Mouse (Mus musculus): ENCODE measurements around the gene Foxe1. TPM values are rescaled to one million over a fixed set of nuclear protein-coding genes. Genes with fewer than 3 reads are reported as not detected.

Gene Foxe1
- polyA plus RNA-seq, 1 experiment, result 0.04 TPM

DNA sequence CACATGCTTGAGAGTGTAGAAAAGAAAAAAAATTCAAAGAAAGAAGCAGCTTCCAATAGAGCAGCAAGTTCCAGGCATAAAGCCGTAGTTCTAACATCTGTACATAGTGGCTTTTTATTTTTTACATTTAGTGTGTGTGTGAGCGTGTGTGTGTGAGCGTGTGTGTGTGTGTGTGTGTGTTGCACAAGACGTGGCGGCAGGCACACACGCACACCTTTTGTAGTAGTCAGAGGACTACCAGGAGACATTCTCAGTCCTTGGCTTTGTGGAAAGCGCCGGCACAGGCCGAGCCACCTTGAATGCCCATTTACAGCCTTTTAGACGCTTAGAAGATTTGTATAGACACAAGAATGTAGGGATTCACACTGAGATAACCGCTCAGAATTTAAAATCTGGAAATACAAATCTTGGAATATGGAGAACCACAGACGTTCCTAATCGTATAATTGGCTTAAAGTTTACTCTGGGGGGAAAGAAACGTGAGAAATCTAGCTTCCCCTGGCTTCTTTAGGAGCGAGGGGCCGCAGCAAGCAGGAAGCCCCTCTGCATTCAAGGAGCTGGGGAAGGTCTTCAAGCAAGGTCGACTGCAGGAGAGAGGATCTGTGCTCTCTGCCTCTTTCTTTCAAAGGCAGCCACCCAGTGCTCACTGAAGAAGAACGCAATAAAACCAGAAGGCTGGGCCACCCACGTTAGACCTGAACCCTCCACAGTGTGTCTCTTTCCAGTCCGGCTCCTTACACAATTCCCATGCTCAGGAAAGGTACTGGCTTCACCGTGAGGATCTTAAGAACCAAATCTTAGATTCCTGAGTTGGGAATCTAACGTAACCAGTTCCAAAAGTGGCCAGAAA is 1.4 kb upstream of the Foxe1 start:
- no peak overlapping the region for H3K27ac ChIP-seq (ENCODE audit: control insufficient read depth, insufficient read depth, low read depth, low read length)
- peaks cover 5% of the 10 kb centered on the region; the same call in 1 of the 2 replicates for H3K27me3 ChIP-seq (ENCODE audit: control insufficient read depth, insufficient read depth, low read length)
- H3K36me3 ChIP-seq (ENCODE audit: control insufficient read depth, insufficient read depth, low read length), result no peaks in the 10 kb centered on the region
- no peak overlapping the region for H3K4me3 ChIP-seq (ENCODE audit: control insufficient read depth, low read depth, low read length)
- H3K4me1 ChIP-seq (ENCODE audit: control insufficient read depth, insufficient read depth, low read length), result peaks cover 16% of the 10 kb centered on the region
- no peak for TF ChIP-seq POLR2A (IDR thresholded peaks at IDR 0.05; ENCODE audit: control insufficient read depth, low read depth, low read length)
- TF ChIP-seq CTCF (IDR thresholded peaks at IDR 0.05; ENCODE audit: control insufficient read depth, insufficient read depth, insufficient replicate concordance, low read depth, low read length), result no peak

GRCm38 (mm10) chr4:46342711-46343286 is 610 bp upstream of the Foxe1 start:
- TF ChIP-seq CTCF (IDR thresholded peaks at IDR 0.05; ENCODE audit: control insufficient read depth, insufficient read depth, insufficient replicate concordance, low read depth, low read length) (no peak), POLR2A (IDR thresholded peaks at IDR 0.05; ENCODE audit: control insufficient read depth, low read depth, low read length) (no peak)
- Histone ChIP-seq H3K27me3 (ENCODE audit: control insufficient read depth, insufficient read depth, low read length) (peaks cover 5% of the 10 kb centered on the region; the same call in 1 of the 2 replicates), H3K27ac (ENCODE audit: control insufficient read depth, insufficient read depth, low read depth, low read length) (no peak overlapping the region), H3K36me3 (ENCODE audit: control insufficient read depth, insufficient read depth, low read length) (no peaks in the 10 kb centered on the region), H3K4me3 (ENCODE audit: control insufficient read depth, low read depth, low read length) (no peak overlapping the region), H3K4me1 (ENCODE audit: control insufficient read depth, insufficient read depth, low read length) (peaks cover 16% of the 10 kb centered on the region)

DNA sequence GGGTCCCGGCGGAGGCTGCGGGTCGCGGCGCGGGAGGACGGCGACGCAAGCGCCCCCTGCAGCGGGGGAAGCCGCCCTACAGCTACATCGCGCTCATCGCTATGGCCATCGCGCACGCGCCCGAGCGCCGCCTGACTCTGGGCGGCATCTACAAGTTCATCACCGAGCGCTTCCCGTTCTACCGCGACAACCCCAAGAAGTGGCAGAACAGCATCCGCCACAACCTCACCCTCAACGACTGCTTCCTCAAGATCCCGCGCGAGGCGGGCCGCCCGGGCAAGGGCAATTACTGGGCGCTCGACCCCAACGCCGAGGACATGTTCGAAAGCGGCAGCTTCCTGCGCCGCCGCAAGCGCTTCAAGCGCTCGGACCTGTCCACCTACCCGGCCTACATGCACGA is 879 bp downstream of the Foxe1 start:
- Histone ChIP-seq H3K4me3 (ENCODE audit: control insufficient read depth, low read depth, low read length) (peak overlapping the region; percentile 76), H3K4me1 (ENCODE audit: control insufficient read depth, insufficient read depth, low read length) (peaks cover 16% of the 10 kb centered on the region), H3K27me3 (ENCODE audit: control insufficient read depth, insufficient read depth, low read length) (peaks cover 2% of the 10 kb centered on the region; the same call in 1 of the 2 replicates), H3K36me3 (ENCODE audit: control insufficient read depth, insufficient read depth, low read length) (no peaks in the 10 kb centered on the region), H3K27ac (ENCODE audit: control insufficient read depth, insufficient read depth, low read depth, low read length) (no peak overlapping the region)
- no peak for TF ChIP-seq POLR2A (IDR thresholded peaks at IDR 0.05; ENCODE audit: control insufficient read depth, low read depth, low read length)
- no peak for TF ChIP-seq CTCF (IDR thresholded peaks at IDR 0.05; ENCODE audit: control insufficient read depth, insufficient read depth, insufficient replicate concordance, low read depth, low read length)

DNA sequence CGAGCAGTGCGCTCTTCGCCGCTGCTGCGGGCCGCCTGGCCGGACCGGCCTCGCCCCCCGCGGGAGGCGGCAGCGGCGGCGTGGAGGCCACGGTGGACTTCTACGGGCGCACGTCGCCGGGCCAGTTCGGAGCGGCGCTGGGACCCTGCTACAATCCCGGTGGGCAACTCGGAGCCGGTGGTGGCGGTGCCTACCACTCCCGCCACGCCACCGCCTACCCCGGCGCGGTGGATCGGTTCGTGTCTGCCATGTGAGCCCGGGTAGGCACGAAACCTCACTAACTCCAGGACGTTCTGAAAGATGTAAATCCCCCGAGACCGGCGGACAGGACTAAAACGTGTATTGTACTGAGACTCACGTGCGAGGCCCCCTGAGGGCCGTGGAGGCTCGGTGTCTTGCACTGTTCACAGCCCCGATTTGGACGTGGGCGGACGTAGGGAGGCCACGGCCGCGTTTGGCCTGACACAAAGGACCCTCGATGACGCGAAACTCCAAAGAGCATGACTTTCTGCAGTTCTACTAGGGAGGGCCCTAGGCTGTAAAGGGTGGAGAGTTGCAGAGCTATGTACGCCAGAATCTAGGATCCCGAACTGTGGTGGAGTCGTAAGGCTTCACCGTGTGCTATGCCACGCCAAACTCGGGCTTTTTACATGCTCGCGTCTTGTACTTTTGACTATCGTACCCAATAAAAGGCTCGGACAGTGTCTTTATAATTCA is 1.8 kb downstream of the Foxe1 start:
- H3K27ac ChIP-seq (ENCODE audit: control insufficient read depth, insufficient read depth, low read depth, low read length), result no peak overlapping the region
- H3K27me3 ChIP-seq (ENCODE audit: control insufficient read depth, insufficient read depth, low read length), result peaks cover 2% of the 10 kb centered on the region; the same call in 1 of the 2 replicates
- TF ChIP-seq POLR2A (IDR thresholded peaks at IDR 0.05; ENCODE audit: control insufficient read depth, low read depth, low read length) (no peak), CTCF (IDR thresholded peaks at IDR 0.05; ENCODE audit: control insufficient read depth, insufficient read depth, insufficient replicate concordance, low read depth, low read length) (no peak)
- H3K4me1 ChIP-seq (ENCODE audit: control insufficient read depth, insufficient read depth, low read length), result peaks cover 12% of the 10 kb centered on the region
- H3K36me3 ChIP-seq (ENCODE audit: control insufficient read depth, insufficient read depth, low read length), result no peaks in the 10 kb centered on the region
- peak overlapping the region; percentile 76; the same call in 1 of the 2 replicates for H3K4me3 ChIP-seq (ENCODE audit: control insufficient read depth, low read depth, low read length)

- Histone ChIP-seq H3K27ac (ENCODE audit: control insufficient read depth, insufficient read depth, low read depth, low read length) (no peak overlapping the region), H3K27me3 (ENCODE audit: control insufficient read depth, insufficient read depth, low read length) (peaks cover 2% of the 10 kb centered on the region; the same call in 1 of the 2 replicates), H3K4me1 (ENCODE audit: control insufficient read depth, insufficient read depth, low read length) (peaks cover 12% of the 10 kb centered on the region), H3K36me3 (ENCODE audit: control insufficient read depth, insufficient read depth, low read length) (no peaks in the 10 kb centered on the region), H3K4me3 (ENCODE audit: control insufficient read depth, low read depth, low read length) (no peak overlapping the region)
- TF ChIP-seq POLR2A (IDR thresholded peaks at IDR 0.05; ENCODE audit: control insufficient read depth, low read depth, low read length) (no peak), CTCF (IDR thresholded peaks at IDR 0.05; ENCODE audit: control insufficient read depth, insufficient read depth, insufficient replicate concordance, low read depth, low read length) (no peak)
Measured at GRCm38 (mm10) chr4:46345773-46346100, 2.3 kb downstream of the Foxe1 start.

DNA sequence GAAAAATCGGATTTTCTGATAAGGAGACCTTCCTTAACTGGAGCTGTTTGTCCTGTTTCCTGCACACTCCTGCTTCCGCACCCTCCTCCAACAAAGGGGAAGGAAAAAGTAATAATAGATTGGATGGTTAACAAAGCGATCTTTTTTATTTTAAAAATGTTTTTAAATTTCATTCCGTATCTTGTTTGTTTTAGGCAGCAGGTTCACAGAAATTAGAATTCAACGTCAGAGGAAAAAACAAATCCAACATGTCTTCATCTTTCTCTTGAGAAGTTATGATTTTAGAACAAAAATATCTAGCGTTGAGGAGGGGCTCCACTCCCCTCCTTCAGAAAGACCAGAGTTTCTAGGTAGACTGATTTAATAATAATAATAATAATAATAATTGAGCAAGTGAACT is 2.8 kb downstream of the Foxe1 start:
- TF ChIP-seq POLR2A (IDR thresholded peaks at IDR 0.05; ENCODE audit: control insufficient read depth, low read depth, low read length) (no peak), CTCF (IDR thresholded peaks at IDR 0.05; ENCODE audit: control insufficient read depth, insufficient read depth, insufficient replicate concordance, low read depth, low read length) (no peak)
- Histone ChIP-seq H3K27ac (ENCODE audit: control insufficient read depth, insufficient read depth, low read depth, low read length) (no peak overlapping the region), H3K4me3 (ENCODE audit: control insufficient read depth, low read depth, low read length) (no peak overlapping the region), H3K4me1 (ENCODE audit: control insufficient read depth, insufficient read depth, low read length) (peaks cover 12% of the 10 kb centered on the region), H3K27me3 (ENCODE audit: control insufficient read depth, insufficient read depth, low read length) (peaks cover 2% of the 10 kb centered on the region; the same call in 1 of the 2 replicates), H3K36me3 (ENCODE audit: control insufficient read depth, insufficient read depth, low read length) (no peaks in the 10 kb centered on the region)

- no peaks in the 10 kb centered on the region for H3K36me3 ChIP-seq (ENCODE audit: control insufficient read depth, insufficient read depth, low read length)
- H3K4me1 ChIP-seq (ENCODE audit: control insufficient read depth, insufficient read depth, low read length), result peaks cover 12% of the 10 kb centered on the region
- peaks cover 2% of the 10 kb centered on the region; the same call in 1 of the 2 replicates for H3K27me3 ChIP-seq (ENCODE audit: control insufficient read depth, insufficient read depth, low read length)
- H3K4me3 ChIP-seq (ENCODE audit: control insufficient read depth, low read depth, low read length), result no peak overlapping the region
- TF ChIP-seq CTCF (IDR thresholded peaks at IDR 0.05; ENCODE audit: control insufficient read depth, insufficient read depth, insufficient replicate concordance, low read depth, low read length), result no peak
- TF ChIP-seq POLR2A (IDR thresholded peaks at IDR 0.05; ENCODE audit: control insufficient read depth, low read depth, low read length), result no peak
- H3K27ac ChIP-seq (ENCODE audit: control insufficient read depth, insufficient read depth, low read depth, low read length), result no peak overlapping the region
Measured at GRCm38 (mm10) chr4:46347141-46347540, 3.7 kb downstream of the Foxe1 start.
